Comparison of ENCODE assay signal across 25 mouse cellular contexts in genomic region chr17:32411898-32412297, GRCm38 (mm10). TPM values are rescaled to one million over a fixed set of nuclear protein-coding genes. Genes with fewer than 3 reads are reported as not detected.
"Had no signal": no experiment of that assay in that cellular context is flagged by ENCODE, and none has a peak within 500 bp of the region (broad histone marks: within the 10 kb centered on the region; RNA-seq: fewer than 3 reads in every experiment).

No protein-coding gene starts in this region.

- H3K4me3 ChIP-seq: kidney, embryonic 15.5 days; liver, embryonic 13.5 days; midbrain, embryonic 12.5 days; midbrain, embryonic 15.5 days; neural tube, embryonic 13.5 days had no signal

- H3K27ac ChIP-seq: kidney, embryonic 15.5 days; liver, embryonic 13.5 days; macrophage; midbrain, embryonic 12.5 days; midbrain, embryonic 15.5 days; neural tube, embryonic 13.5 days had no signal

- H3K9me3 ChIP-seq: kidney, embryonic 15.5 days; liver, embryonic 13.5 days; midbrain, embryonic 12.5 days; midbrain, embryonic 15.5 days; neural tube, embryonic 13.5 days had no signal

- H3K36me3 ChIP-seq: kidney, embryonic 15.5 days; liver, embryonic 13.5 days; midbrain, embryonic 12.5 days; midbrain, embryonic 15.5 days; neural tube, embryonic 13.5 days had no signal

- H3K9ac ChIP-seq: kidney, embryonic 15.5 days; liver, embryonic 13.5 days; lung, embryonic 14.5 days; midbrain, embryonic 12.5 days; midbrain, embryonic 15.5 days; neural tube, embryonic 13.5 days had no signal

- H3K4me1 ChIP-seq: liver, embryonic 13.5 days; midbrain, embryonic 12.5 days; midbrain, embryonic 15.5 days; neural tube, embryonic 13.5 days had no signal

- DNase-seq: kidney, adult 11 months; kidney, adult 8-10 months; kidney, postnatal 10 days; kidney, postnatal 4 days; liver, embryonic 13.5 days; lung, embryonic 14.5 days; retina, postnatal 1 day; right cerebral cortex, postnatal 25 days; spleen, adult 18-20 months; thymus, adult 18-20 months; thymus, postnatal 14 days; thymus, postnatal 4 days had no signal

- H3K4me2 ChIP-seq: kidney, embryonic 15.5 days; liver, embryonic 13.5 days; lung, embryonic 14.5 days; midbrain, embryonic 12.5 days; midbrain, embryonic 15.5 days; neural tube, embryonic 13.5 days had no signal

- ATAC-seq: lung, postnatal 0 days; midbrain, embryonic 15.5 days had no signal

RNA-seq across cellular contexts. Expression of gene Pglyrp2, which starts 12.1 kb away (rescaled TPM):
- total RNA-seq: layer of hippocampus, adult 18-20 months; layer of hippocampus, postnatal 14 days; left cerebral cortex, adult 18-20 months; left cerebral cortex, postnatal 10 days; left cerebral cortex, postnatal 36 days had no signal
- polyA plus RNA-seq: kidney, embryonic 15.5 days; limb, embryonic 11.5 days; macrophage; midbrain, embryonic 12.5 days; midbrain, embryonic 15.5 days; neural tube, embryonic 13.5 days had no signal

RNA-seq across cellular contexts. Expression of gene Cyp4f39, which starts 40.6 kb away (rescaled TPM):
- total RNA-seq: layer of hippocampus, postnatal 14 days; left cerebral cortex, adult 18-20 months; left cerebral cortex, postnatal 36 days; neutrophil, adult 5-6 weeks had no signal
- polyA plus RNA-seq: limb, embryonic 11.5 days had no signal
